Mouse (Mus musculus): ENCODE results near the gene AL607142.1. TPM values are rescaled to one million over a fixed set of nuclear protein-coding genes. Genes with fewer than 3 reads are reported as not detected.
A peak's percentile ranks its signal among the peaks of the same experiment; 100 is the strongest.

AL607142.1 gene
- total RNA-seq, 2 experiments from 2014 or later, result not detected

GRCm38 (mm10) chr4:120096935-120097334, 32.1 kb downstream of the AL607142.1 start:
- no peak for DNase-seq (ENCODE audit: low spot score in 2 of 2)

GRCm38 (mm10) chr4:120101186-120101585, 36.4 kb downstream of the AL607142.1 start:
- DNase-seq (ENCODE audit: low spot score in 2 of 2), result no peak

- DNase-seq (ENCODE audit: low spot score in 2 of 2), result peak; percentile 31 to 63
Measured at GRCm38 (mm10) chr4:120104599-120104998, 39.8 kb downstream of the AL607142.1 start.

GRCm38 (mm10) chr4:120106362-120106761, 41.6 kb downstream of the AL607142.1 start:
- no peak for DNase-seq (ENCODE audit: low spot score in 2 of 2)

GRCm38 (mm10) chr4:120107787-120108186, 43.0 kb downstream of the AL607142.1 start:
- no peak for DNase-seq (ENCODE audit: low spot score in 2 of 2)

GRCm38 (mm10) chr4:120115516-120115915, 50.7 kb downstream of the AL607142.1 start:
- no peak for DNase-seq (ENCODE audit: low spot score in 2 of 2)

- DNase-seq (ENCODE audit: low spot score in 2 of 2), result no peak
Measured at GRCm38 (mm10) chr4:120116312-120116711, 51.5 kb downstream of the AL607142.1 start.

GRCm38 (mm10) chr4:120120276-120120675, 55.5 kb downstream of the AL607142.1 start:
- DNase-seq (ENCODE audit: low spot score in 2 of 2), result peak in 1 of 2 experiments; percentile 43

- DNase-seq (ENCODE audit: low spot score in 2 of 2), result no peak
Measured at GRCm38 (mm10) chr4:120124656-120125055, 59.9 kb downstream of the AL607142.1 start.

- no peak for DNase-seq (ENCODE audit: low spot score in 2 of 2)
Measured at GRCm38 (mm10) chr4:120126047-120126446, 61.3 kb downstream of the AL607142.1 start.

GRCm38 (mm10) chr4:120127333-120127732, 62.5 kb downstream of the AL607142.1 start:
- no peak for DNase-seq (ENCODE audit: low spot score in 2 of 2)

GRCm38 (mm10) chr4:120128033-120128432, 63.2 kb downstream of the AL607142.1 start:
- peak in 1 of 2 experiments; percentile 35 for DNase-seq (ENCODE audit: low spot score in 2 of 2)

- DNase-seq (ENCODE audit: low spot score in 2 of 2), result no peak
Measured at GRCm38 (mm10) chr4:120129233-120129885, 64.6 kb downstream of the AL607142.1 start.

GRCm38 (mm10) chr4:120130926-120131325, 66.1 kb downstream of the AL607142.1 start:
- no peak for DNase-seq (ENCODE audit: low spot score in 2 of 2)

- peak; percentile 79 to 80 for DNase-seq (ENCODE audit: low spot score in 2 of 2)
Measured at GRCm38 (mm10) chr4:120131441-120132220, 66.8 kb downstream of the AL607142.1 start.

GRCm38 (mm10) chr4:120134223-120134622, 69.4 kb downstream of the AL607142.1 start:
- DNase-seq (ENCODE audit: low spot score in 2 of 2), result no peak

GRCm38 (mm10) chr4:120141810-120142209, 77.0 kb downstream of the AL607142.1 start:
- no peak for DNase-seq (ENCODE audit: low spot score in 2 of 2)

GRCm38 (mm10) chr4:120142905-120143304, 78.1 kb downstream of the AL607142.1 start:
- DNase-seq (ENCODE audit: low spot score in 2 of 2), result no peak

All from adrenal gland, postnatal 4 days (tissue).